Mouse (Mus musculus) embryonic fibroblast, embryonic 13.5 days (primary cell): Measurements from ENCODE around the gene Tigd2.

Experiments
- CTCF ChIP-seq: IDR thresholded peaks from 2 replicates; pipeline ENCODE4 v1.5.1; 2011; ENCODE audit warnings: mild to moderate bottlenecking, control low read depth, low read length, moderate library complexity, borderline replicate concordance; ENCODE audit not compliant: insufficient read depth
- POLR2A ChIP-seq: IDR thresholded peaks from 2 replicates; pipeline ENCODE4 v1.6.1; 2011; ENCODE audit warnings: low read depth, mild to moderate bottlenecking, control low read depth, low read length, moderate library complexity

DNA sequence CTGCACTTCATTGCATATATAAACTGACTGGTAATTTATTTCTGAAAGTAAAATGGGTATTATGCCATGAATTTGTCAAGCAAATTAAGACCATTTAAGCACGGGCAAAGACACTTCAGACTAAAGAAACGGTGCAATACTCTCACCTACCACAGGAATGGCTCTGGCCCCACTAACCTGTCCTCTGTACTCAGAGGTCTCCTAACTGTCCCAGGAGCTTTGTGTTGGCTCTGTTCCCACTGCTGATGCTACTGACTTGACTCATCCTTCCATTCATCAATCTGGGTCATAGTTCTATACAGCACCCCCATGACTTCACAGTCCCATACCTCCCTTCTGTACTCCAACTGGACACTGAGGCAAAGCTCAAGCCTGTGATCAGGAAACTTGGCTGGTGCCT lies 9.6 kb upstream of the Tigd2 start:
- TF ChIP-seq CTCF (no peak), POLR2A (no peak)
